Mouse (Mus musculus) cerebellum, adult 9-11 months (tissue): ENCODE results near the gene Grik4.

Source experiments
- DNase-seq: peaks from one replicate; pipeline ENCODE4 v3.0.0; 2022

The Grik4 gene

DNA sequence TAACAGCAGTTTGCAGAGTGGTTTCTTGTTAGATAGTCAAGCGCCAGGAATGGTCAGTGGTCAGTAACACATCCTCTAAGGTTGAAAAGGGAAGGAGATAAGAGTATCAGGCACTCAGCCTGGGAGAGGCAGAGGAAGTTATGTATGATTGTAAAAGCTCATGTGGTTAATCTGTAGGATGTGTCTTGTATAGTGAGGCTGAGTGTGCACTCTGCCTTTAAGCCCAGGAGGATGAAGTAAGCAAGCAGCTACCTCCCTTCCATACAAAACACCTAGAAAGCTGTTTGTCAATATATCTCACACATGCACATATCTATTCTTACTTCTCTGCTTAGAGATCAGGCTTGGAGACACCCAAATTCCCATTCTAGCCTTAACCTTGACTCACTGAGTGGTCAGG lies 389.1 kb downstream of the Grik4 start:
- no peak for DNase-seq

DNA sequence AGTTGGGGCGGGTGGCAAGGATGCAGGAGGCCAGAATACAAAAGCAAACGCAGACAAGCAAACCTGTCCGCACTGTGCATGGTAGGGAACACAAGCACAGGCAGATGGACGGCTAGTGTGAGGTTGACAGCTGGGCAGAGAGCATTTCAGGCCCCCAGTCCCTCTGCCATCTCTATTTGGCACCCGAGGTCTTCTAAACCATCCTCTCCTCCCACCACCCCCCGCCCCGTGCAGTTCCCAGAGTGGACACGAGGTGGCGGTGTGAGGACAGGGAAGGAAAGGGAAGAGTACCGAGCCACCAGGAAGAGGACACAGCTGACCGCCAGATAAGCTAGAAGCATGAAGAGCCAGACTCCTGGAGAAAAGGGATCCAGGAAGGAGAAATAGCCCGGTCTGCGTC lies 394.2 kb downstream of the Grik4 start:
- peak; percentile 69 for DNase-seq

DNA sequence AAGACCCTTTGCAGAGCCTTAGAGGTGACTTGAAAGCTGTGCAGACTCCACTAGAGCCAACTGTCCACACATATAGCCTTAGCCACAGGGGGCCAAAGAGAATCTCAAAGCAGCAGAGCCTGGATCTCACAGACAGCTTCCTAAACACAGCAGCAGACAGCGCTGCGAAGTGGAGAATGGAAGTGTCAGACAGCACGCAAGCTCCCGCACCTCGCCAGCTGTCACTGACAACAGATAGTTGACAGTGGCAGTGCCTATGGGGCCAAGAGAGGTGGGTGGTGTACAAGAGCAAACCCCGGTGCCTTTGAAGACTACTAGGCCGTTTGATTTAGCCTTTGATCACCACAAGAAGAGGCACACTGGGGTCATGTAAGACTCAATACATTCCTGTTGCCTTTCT lies 395.3 kb downstream of the Grik4 start:
- no peak for DNase-seq

DNA sequence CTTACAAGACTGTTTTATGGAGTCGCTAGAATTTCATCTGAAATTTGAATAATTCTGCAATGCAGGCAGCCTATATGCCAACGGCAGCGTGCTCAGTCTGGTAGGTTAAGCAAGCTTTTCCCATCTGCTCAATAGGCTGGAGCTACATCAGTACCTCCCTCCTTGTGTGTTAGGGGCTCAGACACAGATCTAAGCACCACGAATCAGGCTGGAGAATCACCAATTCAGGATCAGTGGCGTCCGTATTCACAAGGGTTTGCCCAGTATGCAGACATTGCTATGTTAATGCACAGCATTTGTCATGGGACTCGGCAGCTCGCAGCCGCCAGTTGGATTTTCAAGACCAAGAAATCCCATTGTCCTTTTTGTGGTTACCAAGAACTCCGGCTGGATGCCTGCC lies 399.8 kb downstream of the Grik4 start:
- DNase-seq: no peak

DNA sequence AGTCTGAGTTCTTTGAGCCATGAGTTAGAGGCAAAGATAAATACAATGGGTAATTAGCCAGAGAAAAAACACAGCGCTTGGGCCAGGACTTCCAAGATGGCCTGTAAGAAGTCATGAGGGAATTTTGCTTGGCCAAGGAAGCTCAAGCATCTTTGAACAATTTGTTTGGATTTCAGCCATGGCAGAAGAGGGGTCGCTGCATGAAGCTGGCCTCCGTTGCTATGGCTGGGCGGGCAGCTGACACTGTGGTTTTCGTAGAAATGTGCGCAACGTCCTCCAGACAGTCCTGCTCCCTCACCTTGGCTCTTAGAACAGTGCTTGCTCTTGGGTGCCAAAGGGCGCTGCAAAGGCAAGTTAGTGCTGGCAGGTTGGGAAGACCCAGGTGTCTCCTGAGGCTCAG lies 410.8 kb downstream of the Grik4 start:
- DNase-seq: no peak

DNA sequence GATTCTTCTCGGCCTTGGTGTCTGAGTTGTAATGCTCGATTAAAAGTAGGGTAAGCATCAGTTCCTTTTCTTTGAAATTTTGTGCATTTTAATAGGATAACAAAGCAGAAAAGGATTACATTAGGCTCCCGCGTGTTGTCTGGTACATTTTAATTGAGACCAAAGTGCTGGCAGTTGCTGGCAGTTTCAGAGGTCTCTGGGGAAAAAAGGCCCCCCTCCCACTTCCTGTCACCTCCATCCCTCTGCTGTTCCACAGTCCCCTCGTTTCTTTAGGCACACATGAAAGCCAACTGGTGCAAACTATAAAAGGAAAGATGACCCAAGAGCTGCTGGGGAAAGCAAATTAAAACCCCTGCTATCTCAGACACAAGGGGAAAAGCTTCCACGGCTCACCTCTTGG lies 411.3 kb downstream of the Grik4 start:
- DNase-seq: no peak

DNA sequence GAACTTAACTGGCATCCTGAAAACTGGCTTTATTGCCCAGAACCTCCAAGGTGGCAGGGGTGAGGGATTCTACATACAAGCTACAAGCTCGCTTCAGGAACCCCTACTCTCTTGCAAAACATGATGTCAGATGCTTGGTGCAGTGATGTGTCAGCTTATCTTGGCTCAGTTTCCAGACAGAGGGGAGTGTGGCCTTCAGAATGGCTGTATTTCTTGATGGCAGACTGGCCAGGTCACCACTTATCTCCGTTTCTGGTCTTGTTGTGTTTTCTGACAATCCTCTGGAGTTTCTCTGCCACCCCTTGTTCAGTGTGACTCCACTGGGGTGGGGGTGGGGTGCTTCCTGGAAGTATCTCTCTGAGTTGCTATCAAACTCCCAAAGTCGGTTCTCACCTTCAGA lies 412.3 kb downstream of the Grik4 start:
- no peak for DNase-seq

DNA sequence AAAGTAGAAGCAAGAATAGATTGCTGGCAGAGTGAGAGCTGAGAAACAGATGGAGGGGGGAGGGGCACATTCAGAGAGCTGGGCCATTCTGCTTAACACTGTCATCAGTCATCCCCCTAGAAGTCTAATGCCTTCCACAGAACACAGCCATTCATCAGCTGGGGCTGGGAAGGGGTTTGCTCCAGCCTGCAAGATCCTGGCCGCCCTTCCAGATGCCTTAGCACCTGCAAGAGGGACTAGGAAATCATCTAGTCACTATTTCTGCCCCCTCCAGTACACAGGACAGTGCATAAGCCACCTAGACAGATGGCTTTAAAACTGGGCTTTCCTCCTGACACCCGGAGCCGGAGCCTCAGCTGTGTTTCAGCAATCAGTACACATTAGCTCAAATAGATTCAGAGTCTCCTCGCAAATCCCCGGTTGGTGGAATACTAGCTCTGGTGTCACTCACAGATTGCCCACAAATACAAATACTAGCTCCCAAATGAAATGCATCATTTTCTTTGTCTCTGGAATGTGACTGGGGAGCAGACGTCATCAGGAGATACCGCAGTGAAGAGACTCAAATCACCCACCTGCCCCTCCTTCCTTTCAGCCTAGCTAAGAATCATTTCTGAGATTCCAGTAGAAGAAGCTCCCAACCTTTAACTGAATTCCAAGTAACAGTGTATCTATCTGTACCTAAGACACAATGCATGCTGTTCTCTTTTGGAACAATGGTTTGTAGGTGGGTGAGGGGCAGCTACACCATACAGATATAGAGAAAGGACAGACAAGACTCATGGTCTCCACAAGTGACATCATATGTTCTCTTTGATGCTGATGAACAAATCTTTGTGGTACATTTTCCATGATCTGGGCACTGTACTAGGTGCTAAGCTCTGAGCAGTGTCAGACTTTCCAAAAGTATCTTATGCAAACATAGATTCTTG lies 413.8 kb downstream of the Grik4 start:
- DNase-seq: peak; percentile 24

DNA sequence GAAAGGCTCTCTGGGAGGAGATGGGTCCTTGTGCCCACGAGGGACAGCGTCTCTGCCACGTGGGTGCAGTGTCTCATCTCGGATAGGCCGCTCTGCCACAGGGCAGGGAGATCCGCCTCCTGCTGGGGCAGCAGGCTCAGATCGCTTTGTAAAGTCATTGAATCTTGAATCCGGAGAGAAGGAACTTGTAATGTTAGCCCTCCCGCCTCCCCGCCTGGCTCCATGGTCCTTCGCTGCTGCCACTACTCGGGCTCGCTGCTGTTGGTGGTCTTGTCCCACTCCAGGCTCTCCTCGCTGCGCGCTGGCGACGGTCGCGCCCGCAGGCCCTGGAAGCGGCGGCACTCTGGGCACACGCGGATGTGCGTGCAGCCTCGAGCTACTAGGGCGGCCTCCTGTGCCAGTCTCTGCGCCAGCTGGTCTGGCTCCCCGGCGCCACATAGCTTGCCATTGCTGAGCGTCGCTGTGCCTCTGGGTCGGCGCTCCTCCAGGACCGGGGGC lies 423.7 kb downstream of the Grik4 start:
- DNase-seq: peak; percentile 62

DNA sequence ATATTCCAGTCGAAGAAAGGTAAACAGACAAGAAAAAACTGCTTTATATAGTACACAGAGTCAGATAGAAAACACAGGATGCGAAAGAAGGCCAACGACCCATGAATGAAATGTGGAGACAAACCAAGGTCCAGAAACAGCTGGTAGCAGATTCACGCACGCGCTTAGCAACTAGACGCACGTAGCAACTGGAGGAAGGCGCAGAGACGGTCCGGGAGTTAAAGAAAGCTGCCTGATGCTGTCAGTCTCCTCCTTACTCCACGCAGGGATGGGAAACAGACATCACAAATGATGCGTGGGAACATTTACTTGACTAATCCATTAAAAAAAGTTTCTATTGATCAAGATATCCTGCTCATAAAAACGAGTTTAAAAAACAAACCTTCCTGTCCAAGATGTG lies 426.1 kb downstream of the Grik4 start:
- DNase-seq: no peak

DNA sequence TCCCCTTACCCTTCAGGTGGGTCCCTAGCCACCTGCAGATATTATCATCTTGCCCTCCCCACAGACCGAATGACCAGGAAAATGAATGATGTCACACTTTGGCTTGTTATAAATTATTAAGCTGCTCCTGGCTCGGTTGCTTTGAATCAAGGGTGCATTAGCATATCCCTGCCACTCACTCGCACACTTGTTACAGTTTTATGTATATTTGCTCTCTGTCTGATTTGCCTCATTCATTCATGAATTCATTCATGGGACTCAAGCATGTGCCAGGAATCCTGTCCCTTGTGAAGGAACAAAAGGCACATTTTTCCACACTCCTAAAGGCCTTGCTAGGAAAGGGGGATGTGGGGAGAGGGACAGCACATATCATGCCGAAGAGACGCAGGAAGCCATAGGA lies 431.1 kb downstream of the Grik4 start:
- DNase-seq: no peak

DNA sequence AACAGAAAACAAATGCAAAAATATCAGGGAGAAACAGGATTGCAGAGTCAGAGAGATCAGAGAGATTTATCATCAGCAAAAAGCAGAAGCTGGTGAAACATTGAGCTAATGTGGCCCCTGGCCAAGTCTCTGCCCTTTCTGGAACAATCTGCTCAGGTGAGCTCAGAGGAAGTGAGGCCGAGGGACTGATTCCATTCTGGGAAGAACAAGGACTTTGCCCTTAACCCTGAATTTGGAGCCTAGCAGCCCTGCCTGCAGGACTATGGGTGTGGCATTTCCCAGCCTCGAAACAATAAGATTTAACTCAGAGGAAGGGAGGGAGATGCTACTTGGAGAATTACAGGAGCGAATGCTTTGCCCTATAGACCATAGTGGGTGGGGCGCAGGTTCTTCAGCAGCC lies 432.0 kb downstream of the Grik4 start:
- peak; percentile 5 for DNase-seq

DNA sequence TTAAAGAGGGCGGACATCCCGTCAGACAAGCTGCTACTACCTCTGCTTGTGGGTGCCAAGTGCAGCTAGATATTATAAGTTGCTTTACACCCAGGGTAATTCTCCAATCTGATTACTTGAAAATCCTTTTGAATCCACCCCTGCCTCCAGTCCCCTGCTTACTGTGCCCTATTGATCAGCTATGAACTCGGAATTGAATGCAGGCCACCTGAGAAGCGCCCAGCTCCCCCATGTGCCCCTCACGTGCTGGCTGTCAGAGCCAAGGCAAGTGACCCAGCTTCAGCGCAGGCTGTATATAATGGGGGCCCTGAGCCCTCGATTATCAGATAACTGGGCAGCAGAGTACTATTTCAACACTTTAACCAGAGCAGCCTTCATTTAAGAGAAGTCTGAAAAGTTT lies 436.1 kb downstream of the Grik4 start:
- no peak for DNase-seq

DNA sequence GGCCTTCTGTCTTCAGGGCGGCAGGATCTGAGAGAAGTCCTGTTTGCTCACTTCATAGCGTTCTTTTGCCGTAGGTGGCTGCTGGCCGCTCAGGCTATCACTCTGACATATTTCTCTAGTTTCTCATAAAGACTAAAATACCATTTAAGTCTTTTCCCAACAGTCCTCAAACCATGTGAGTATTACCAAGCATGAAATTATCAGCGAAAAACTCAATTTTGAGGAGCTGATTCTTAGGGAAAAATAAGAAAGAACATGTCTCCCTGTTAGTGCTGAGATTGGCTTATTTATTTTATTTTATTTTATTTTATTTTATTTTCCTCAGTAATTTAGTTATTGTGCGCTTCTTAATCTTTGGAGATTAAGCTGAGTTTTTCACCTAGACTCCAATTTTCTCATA lies 436.6 kb downstream of the Grik4 start, which contains the start of gene Tbcel:
Tbcel (minus strand) TSS at position 101 of the 400 bp plus-strand sequence.
- no peak for DNase-seq

DNA sequence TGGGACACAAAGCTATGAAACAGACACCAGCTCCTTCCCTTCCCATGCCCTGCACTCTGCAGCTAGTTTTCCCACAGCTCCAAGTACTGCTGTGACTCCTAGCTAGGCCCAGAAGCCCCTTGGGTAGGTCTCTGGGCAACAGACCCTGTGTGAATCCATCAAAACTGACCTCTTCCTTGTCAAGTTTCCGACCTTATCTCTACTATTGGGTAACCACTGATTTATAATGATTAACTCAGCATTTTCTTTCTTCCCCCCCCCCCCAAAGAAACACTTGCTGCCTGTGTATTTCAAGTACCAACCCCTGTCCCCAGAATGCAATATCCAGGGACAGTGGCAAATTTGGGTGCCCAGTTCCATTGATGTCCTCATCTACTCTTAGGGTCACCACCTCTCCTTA lies 437.3 kb downstream of the Grik4 start:
- DNase-seq: no peak

DNA sequence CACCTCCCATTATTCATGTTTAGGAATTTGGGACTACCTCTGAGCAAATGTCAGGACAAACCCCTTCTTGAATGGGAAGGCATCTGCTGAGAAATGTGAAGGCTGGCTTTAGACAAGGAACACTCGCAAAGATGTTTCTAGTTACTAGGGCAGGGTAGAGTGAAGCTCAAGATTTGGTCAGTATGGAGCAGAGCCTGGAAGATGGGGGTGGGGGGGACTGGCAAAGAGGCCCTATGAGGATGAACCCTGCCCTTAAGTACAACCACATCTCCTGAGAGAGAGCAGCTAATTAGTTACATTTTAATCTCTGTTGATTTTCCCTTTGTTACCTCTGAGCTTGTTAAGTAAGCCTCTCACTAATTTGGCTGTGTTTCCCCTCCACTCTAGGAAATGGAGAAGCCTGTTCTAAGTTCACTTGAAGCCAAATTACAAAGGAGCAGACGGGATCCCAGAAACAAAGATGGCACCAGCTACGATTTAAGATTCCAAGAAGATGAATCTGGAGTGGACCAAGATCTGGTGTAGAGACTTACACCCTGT lies 439.3 kb downstream of the Grik4 start:
- no peak for DNase-seq

DNA sequence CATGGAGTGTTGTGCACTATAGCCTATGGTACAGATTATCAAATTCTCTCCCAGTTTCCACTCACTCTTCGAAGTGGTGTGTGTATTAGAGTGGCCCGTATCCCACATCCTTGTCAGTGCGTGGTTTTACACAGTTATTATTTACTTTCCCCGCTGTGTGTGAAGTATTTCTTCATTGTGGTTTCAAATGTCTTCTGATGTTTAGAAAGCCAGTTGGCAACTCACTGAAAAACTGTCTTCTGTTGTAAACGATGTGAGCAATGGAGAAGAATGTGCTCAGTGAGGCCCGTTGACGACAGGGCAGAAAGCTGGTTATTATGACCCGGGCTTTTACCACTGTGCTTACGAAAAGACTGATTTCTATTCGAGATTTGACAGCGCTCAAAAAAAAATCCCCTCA lies 439.7 kb downstream of the Grik4 start:
- DNase-seq: no peak

DNA sequence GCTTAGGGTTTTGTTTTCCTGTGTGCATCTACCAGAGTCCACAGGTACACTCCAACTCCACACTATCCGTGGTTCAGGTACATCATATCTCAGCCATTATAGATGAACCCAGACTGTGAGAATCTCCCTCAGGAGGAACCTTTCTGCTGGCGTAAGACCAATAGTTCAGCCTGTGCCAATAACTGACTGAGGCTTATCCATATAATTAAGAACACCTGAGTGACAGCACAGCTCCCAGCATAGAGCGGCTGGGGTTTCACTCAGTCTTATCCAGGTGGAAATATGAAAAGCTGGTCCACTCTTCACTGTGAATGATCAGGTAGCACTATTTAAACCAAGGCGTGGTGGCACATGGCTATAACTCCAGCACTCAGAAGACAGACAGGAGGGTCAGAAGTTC lies 440.6 kb downstream of the Grik4 start:
- DNase-seq: no peak

DNA sequence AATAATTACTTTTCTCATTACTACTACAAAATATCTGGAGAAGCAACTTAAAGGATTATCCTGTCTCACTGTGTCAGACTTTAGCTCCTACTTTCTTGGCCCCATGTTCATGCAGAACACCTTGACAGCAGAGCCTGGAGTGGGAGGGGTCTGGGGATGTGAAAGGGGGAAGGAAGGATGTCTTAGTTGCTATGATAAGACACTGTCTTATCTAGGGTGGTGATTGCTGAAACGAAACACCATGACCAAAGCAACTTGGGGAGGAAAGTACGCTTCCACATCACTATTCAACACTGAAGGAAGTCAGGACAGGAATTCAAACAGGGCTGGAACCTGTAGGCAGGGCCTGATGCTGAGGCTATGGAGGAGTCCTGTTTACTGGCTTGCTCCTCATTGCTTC lies 448.0 kb downstream of the Grik4 start:
- no peak for DNase-seq

DNA sequence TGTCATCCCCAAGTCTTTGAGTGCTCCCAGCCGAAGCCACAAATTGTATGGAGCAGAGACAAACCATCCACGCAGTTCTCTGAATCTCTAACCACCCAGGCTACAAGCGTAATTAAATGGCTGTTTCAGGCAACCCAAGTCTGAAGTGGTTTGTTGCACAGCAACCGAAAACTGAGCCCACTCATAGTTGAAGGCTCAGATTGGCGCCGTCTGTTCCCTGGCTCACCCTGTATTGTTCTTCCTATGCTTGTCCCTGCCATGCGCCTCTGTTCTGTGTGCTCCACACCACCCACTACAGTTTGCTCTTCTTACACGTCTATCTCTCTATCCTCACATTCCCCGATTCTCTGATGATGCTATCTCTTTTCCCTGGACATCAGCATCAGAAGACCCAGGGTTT lies 452.5 kb downstream of the Grik4 start:
- DNase-seq: no peak

DNA sequence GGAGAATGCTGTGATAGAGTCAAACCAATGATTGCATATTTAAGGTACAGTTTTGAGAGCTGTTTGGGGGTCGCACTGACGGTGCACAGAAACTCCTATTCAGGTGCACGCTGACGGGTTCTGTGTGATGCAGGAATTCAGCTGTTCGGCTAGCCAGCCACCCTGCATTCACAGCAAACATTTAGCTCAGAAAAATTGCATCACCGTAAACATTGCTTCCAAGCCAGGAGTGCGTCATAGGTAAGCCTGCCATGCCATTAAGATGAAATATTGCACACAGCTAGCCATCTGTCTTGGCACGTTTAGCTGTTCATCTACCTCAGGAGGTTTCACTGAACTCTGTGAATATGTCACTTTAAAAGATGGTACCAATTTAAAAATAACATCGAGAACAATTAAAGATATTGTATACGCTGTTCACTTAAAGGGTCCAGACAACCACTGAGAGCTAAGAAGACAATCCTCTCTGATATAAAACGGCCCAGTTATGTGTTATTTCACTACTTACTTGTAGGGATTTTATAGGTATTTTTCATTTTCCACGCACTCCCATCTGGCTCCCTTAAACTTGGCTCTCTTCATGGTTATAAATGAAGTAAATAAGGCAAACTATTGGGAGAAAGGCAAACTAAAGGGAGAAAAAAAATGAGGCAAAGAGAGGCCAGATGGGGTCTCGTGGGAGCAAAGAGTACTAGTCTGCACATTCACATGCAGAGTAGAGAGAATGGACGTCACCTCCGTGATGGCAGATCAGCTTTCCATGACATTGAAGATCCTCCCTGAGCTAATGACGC lies 453.5 kb downstream of the Grik4 start:
- peak; percentile 18 for DNase-seq

DNA sequence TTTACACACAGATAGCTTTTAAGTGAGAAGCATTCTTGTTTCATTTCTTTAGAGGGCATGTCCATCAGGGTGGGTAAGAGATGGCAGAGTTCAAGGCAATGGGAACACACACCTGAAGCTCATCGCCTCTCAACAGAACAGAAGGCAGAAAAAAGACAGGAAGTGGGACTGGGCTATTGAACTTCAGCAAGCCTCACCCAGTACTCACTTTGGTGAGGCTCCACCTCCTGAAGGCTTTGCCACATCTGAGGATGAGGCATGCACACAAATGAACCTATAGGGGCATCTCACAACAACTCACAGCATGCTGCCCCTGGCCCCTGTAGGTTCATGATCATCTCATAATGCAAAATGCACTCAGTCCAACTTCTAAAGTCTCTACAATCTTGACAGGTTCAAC lies 456.2 kb downstream of the Grik4 start:
- DNase-seq: no peak

DNA sequence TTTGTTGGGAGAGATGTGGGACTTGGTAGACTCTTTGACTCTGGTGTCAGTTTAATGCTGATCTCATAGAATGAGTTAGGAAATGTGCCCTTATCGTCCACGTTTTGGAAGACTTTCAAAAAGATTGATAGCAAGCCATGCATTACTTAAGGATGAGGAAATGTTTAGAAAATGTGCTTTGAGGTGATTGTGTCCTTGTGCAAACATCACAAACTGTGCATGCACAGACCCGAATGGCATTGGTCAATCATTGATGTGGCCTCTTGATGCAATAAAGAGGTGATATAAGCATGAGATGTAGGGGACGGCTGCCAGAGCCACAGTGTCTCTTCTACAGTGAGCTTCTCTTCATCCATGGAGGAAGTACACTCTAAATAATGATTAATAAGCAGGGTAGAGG lies 457.4 kb downstream of the Grik4 start:
- DNase-seq: no peak

DNA sequence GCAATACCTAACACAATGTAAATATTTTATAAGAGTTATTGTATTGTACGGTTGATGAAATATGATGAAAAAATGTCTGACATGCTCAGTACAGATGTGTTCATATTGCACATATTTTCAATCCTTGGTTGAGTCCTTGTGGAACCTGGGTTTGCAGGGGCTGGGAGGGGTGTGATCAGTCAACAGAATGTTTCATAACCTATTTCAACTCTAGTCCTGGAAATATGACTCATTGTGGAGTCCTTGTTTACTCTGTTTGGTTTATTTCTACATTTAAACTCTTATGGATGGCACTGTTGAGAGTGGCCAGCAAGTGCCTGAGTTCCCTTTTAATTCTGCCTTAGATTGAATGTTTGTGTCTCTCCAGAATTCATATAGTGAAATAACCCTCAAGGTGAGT lies 459.6 kb downstream of the Grik4 start:
- DNase-seq: no peak
